Mouse (Mus musculus) E14TG2a.4 (cell line): Measurements from ENCODE around the gene Gpc5.

Experiments
- CTCF ChIP-seq: conservative IDR thresholded peaks from 2 replicates; pipeline ENCODE4 v1.5.1; 2014; ENCODE audit warnings: low read length
- NANOG ChIP-seq: IDR thresholded peaks from 2 replicates; pipeline ENCODE4 v1.6.1; 2014; ENCODE audit warnings: borderline replicate concordance, low read length, mixed read lengths
- POU5F1 ChIP-seq: IDR thresholded peaks from 2 replicates; pipeline ENCODE4 v1.6.1; 2014; ENCODE audit warnings: low read length, borderline replicate concordance

DNA sequence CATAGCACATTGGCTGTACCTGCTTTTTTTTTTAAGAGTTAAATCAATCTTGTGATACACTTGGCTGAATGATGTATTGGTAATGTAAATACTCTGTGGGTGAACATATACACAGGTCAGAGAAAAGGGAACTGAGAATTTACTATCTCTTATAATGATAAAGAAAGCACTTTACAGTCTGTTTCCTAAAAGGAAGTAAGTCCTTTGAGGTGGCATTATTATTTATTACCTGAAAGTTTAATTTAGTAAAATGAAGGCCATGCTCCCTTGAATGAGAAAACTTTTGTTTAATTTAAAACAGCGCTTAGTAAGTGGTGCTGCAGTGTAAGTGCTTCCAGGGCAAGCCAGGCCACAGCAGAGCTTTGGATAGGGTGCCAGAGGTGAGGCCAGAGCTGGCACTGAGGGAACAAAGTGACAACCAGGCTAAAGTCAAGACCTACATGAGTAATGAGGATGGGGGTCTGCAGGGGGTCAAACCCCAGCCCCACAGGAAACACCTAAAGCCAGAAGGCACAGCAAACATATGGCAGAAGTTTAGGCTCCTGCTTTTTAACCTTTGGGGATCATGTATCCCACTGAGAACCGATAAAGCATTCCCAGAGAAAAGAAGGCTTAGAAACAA, 315.4 kb downstream of the Gpc5 start:
- TF ChIP-seq CTCF: no peak
- TF ChIP-seq NANOG: no peak
- no peak for TF ChIP-seq POU5F1
